Mouse (Mus musculus) olfactory bulb, adult 2 months (tissue): Measurements from ENCODE around the gene Ppm1j.

ENCODE experiments used
- CTCF ChIP-seq: fragments of 200-500 bp; IDR thresholded peaks from 2 replicates; pipeline ENCODE4 v1.5.1; 2012; ENCODE audit warnings: low read depth, mild to moderate bottlenecking, low read length, moderate library complexity; ENCODE audit not compliant: insufficient read depth
- POLR2A ChIP-seq: fragments of 200-500 bp; IDR thresholded peaks from 2 replicates; pipeline ENCODE4 v1.6.1; 2012; ENCODE audit warnings: mild to moderate bottlenecking, low read depth, low read length, moderate library complexity; ENCODE audit not compliant: insufficient read depth

DNA sequence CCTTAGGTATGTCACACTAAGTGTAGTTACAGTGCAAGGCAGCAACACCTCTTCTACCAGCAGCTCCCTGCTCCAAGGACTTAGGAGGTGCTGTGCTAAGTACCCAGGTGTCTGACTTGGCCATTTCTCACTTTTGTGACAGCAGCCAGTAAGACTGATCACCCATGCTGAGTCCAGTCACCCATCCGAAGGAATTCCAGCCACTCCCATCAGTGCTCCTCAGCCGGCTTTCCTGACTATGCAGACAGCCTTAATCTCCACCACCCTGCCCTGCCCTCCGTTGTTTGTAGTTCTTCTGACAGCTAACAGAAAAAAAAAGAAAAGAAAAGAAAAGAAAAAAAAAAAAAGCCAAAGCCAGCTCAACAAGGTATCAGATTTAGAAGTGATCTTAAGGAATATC is 30.9 kb downstream of the Ppm1j start:
- TF ChIP-seq POLR2A (no peak), CTCF (no peak)
